Mouse (Mus musculus) ES-Bruce4 (cell line): Measurements from ENCODE around the gene Lmf2.
A peak's percentile ranks its signal among the peaks of the same experiment; 100 is the strongest.

ENCODE experiments used
- EP300 ChIP-seq: IDR thresholded peaks from 2 replicates; pipeline ENCODE4 v1.6.1; 2011; ENCODE audit warnings: low read depth, low read length; ENCODE audit not compliant: insufficient read depth
- POLR2A ChIP-seq: IDR thresholded peaks from one replicate; pipeline ENCODE4 v1.8.1; 2011; ENCODE audit warnings: low read length; ENCODE audit not compliant: insufficient read depth

DNA sequence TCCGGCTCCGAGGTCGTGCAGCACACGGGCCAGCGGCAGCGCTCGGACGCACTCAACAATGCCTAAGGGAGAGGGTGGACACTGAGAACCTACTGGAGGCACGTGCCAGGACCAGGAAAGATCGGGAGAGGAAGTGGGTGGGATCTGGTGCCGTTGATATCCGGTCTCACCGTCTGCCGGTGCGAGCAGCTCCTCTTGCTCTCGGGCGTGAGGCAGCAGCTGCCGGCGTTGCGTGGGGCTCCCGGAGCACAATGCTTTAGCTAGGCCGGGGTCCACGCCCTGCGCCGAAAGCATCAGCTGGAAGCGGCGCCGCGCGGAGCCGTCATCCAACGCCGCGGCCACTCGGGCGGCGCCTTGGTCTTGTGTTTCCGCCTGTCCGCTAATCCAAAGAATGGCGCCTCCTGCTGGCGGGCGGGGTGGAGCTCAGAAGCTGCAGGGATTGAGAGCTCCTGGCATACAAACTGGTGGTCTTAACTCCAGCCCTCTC is 18.3 kb upstream of the Lmf2 start, which contains the start of gene Sco2:
- TF ChIP-seq EP300 (no peak), POLR2A (peak; percentile 45)
